Mouse (Mus musculus): Measurements from ENCODE around the gene Speer4b. TPM values are rescaled to one million over a fixed set of nuclear protein-coding genes. Genes with fewer than 3 reads are reported as not detected.
"Not testable (repeated sequence)": the region's sequence is repeated elsewhere in the genome, so short reads cannot be mapped to it uniquely, and the experiment has no call there.

The Speer4b gene
- polyA plus RNA-seq (2012; rRNA removed), result 0.04 and 0.06 TPM in 2 replicates

DNA sequence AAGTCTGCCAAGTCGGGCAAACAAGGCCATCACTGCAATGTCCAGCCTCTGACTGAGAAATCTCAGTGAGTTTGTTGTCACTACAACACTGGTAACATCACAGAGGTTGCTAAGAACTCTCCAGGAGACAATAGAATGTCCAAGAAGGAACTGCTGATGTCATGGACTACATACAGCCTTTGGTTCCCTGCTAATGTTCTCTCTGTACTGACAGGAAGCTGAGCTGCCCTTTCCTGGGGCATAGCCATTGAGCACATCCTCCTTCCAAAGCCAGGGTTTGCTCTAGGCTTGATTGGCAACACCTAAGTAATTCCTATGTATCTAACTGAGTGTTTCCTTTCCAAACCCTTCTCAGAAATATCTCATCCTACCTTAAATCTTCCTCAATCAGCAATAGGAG, at the start of gene Speer4b:
Gene Speer4b, minus strand, starts transcription at position 101 of the 400 bp plus-strand sequence.
- H3K27ac ChIP-seq (ENCODE audit: insufficient read depth, low read length); H3K4me1 ChIP-seq (ENCODE audit: control insufficient read depth, insufficient read depth, low read length); H3K4me3 ChIP-seq (ENCODE audit: insufficient read depth, low read length): not testable (repeated sequence)

GRCm38 (mm10) chr5:27549291-27549690, 48.1 kb upstream of the Speer4b start:
- Histone ChIP-seq H3K27ac (ENCODE audit: insufficient read depth, low read length) (no peak overlapping the region), H3K4me3 (ENCODE audit: insufficient read depth, low read length) (no peak overlapping the region)
- TF ChIP-seq CTCF (IDR thresholded peaks at IDR 0.05; ENCODE audit: extremely low read depth, insufficient read depth, low read length) (no peak), POLR2A (IDR thresholded peaks at IDR 0.05; ENCODE audit: extremely low read depth, insufficient read depth, low read length) (no peak)

DNA sequence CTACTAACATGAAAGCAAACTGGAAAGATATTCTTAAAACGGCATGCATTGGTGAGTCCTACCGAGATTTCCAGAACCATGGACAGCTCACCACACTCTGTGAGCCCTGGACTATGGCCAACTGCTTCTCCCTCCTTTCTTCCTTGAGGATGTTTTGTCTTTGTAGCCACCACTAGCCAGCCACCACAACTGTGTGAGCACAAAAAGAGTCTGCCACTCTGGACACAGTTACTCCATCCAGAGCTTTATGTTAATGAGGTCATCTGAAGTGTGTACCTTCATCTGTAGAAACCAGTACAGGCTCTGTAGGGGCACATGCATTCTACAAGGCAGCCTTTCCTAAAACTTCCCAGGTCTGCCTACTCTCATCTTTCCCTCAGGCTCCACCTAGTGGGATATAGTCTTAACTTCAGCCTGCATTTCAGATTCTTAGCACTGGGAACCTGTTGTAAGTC, 43.6 kb upstream of the Speer4b start:
- no peak for TF ChIP-seq POLR2A (IDR thresholded peaks at IDR 0.05; ENCODE audit: extremely low read depth, insufficient read depth, low read length)
- TF ChIP-seq CTCF (IDR thresholded peaks at IDR 0.05; ENCODE audit: extremely low read depth, insufficient read depth, low read length), result peak; percentile 65
- Histone ChIP-seq H3K27ac (ENCODE audit: insufficient read depth, low read length) (no peak overlapping the region), H3K4me1 (ENCODE audit: control insufficient read depth, insufficient read depth, low read length) (no peaks in the 10 kb centered on the region), H3K4me3 (ENCODE audit: insufficient read depth, low read length) (no peak overlapping the region)

More at GRCm38 (mm10) chr5:27549291-27549690, 48.1 kb upstream of the Speer4b start:
- no peaks in the 10 kb centered on the region for H3K4me1 ChIP-seq (ENCODE audit: control insufficient read depth, insufficient read depth, low read length)

DNA sequence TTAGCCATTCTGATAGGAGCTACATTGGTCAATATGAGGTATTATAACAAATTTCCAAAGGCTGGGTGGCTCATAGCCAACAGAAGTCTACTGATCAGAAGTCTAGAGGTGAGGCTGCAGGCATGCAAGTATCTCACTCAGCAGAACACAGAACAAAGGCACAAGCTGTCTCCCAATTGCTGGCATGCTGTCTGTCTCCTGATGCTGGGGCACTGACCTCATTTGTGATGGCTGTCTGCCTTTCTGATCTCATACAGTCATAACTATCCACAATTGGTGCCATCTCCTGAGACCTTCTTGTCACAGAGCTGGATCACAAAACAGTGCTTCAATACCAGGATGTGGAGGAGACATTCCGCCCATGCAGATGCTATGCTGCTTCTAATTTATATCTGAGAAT, 25.7 kb upstream of the Speer4b start:
- Histone ChIP-seq H3K4me3 (ENCODE audit: insufficient read depth, low read length) (no peak overlapping the region), H3K27ac (ENCODE audit: insufficient read depth, low read length) (no peak overlapping the region), H3K4me1 (ENCODE audit: control insufficient read depth, insufficient read depth, low read length) (no peaks in the 10 kb centered on the region)
- no peak for TF ChIP-seq POLR2A (IDR thresholded peaks at IDR 0.05; ENCODE audit: extremely low read depth, insufficient read depth, low read length)
- TF ChIP-seq CTCF (IDR thresholded peaks at IDR 0.05; ENCODE audit: extremely low read depth, insufficient read depth, low read length), result no peak

GRCm38 (mm10) chr5:27518716-27519115, 17.5 kb upstream of the Speer4b start:
- Histone ChIP-seq H3K27ac (ENCODE audit: insufficient read depth, low read length) (no peak overlapping the region), H3K4me1 (ENCODE audit: control insufficient read depth, insufficient read depth, low read length) (no peaks in the 10 kb centered on the region)

GRCm38 (mm10) chr5:27490942-27491341, 10.3 kb downstream of the Speer4b start:
- TF ChIP-seq CTCF (IDR thresholded peaks at IDR 0.05; ENCODE audit: extremely low read depth, insufficient read depth, low read length), result no peak
- TF ChIP-seq POLR2A (IDR thresholded peaks at IDR 0.05; ENCODE audit: extremely low read depth, insufficient read depth, low read length), result no peak
- Histone ChIP-seq H3K4me1 (ENCODE audit: control insufficient read depth, insufficient read depth, low read length) (peaks cover 3% of the 10 kb centered on the region), H3K27ac (ENCODE audit: insufficient read depth, low read length) (no peak overlapping the region), H3K4me3 (ENCODE audit: insufficient read depth, low read length) (no peak overlapping the region)

More at GRCm38 (mm10) chr5:27518716-27519115, 17.5 kb upstream of the Speer4b start:
- no peak overlapping the region for H3K4me3 ChIP-seq (ENCODE audit: insufficient read depth, low read length)
- TF ChIP-seq CTCF (IDR thresholded peaks at IDR 0.05; ENCODE audit: extremely low read depth, insufficient read depth, low read length) (no peak), POLR2A (IDR thresholded peaks at IDR 0.05; ENCODE audit: extremely low read depth, insufficient read depth, low read length) (no peak)

DNA sequence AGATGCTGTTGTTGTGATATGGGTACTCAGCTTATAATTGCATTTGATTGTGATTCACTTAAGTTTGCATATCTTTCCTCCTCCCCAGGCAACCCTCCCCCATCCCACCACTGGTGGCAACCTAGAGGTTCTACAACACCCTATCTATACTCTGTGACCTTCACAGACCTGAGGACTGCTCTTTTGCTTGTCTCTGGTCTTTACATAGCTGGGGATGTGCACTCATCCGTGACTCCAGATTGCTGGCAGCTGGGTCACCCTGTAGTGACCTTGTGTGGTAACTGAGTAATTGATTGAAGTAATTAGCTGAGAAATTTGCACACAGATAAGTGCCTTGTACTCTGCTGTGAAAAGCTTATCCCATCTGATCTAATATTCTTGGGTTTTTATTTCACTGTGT, 15.1 kb downstream of the Speer4b start:
- TF ChIP-seq POLR2A (IDR thresholded peaks at IDR 0.05; ENCODE audit: extremely low read depth, insufficient read depth, low read length), result no peak
- no peak for TF ChIP-seq CTCF (IDR thresholded peaks at IDR 0.05; ENCODE audit: extremely low read depth, insufficient read depth, low read length)
- H3K4me1 ChIP-seq (ENCODE audit: control insufficient read depth, insufficient read depth, low read length), result peaks cover 3% of the 10 kb centered on the region
- no peak overlapping the region for H3K4me3 ChIP-seq (ENCODE audit: insufficient read depth, low read length)
- H3K27ac ChIP-seq (ENCODE audit: insufficient read depth, low read length), result no peak overlapping the region

- TF ChIP-seq POLR2A (IDR thresholded peaks at IDR 0.05; ENCODE audit: extremely low read depth, insufficient read depth, low read length) (no peak), CTCF (IDR thresholded peaks at IDR 0.05; ENCODE audit: extremely low read depth, insufficient read depth, low read length) (no peak)
- no peak overlapping the region for H3K4me3 ChIP-seq (ENCODE audit: insufficient read depth, low read length)
- no peak overlapping the region for H3K27ac ChIP-seq (ENCODE audit: insufficient read depth, low read length)
- no peaks in the 10 kb centered on the region for H3K4me1 ChIP-seq (ENCODE audit: control insufficient read depth, insufficient read depth, low read length)
Observed at GRCm38 (mm10) chr5:27481706-27482105, 19.5 kb downstream of the Speer4b start.

GRCm38 (mm10) chr5:27474964-27475465, 26.2 kb downstream of the Speer4b start:
- no peak overlapping the region for H3K4me3 ChIP-seq (ENCODE audit: insufficient read depth, low read length)
- H3K27ac ChIP-seq (ENCODE audit: insufficient read depth, low read length), result no peak overlapping the region
- TF ChIP-seq POLR2A (IDR thresholded peaks at IDR 0.05; ENCODE audit: extremely low read depth, insufficient read depth, low read length), result no peak
- TF ChIP-seq CTCF (IDR thresholded peaks at IDR 0.05; ENCODE audit: extremely low read depth, insufficient read depth, low read length), result no peak
- peaks cover 5% of the 10 kb centered on the region for H3K4me1 ChIP-seq (ENCODE audit: control insufficient read depth, insufficient read depth, low read length)

DNA sequence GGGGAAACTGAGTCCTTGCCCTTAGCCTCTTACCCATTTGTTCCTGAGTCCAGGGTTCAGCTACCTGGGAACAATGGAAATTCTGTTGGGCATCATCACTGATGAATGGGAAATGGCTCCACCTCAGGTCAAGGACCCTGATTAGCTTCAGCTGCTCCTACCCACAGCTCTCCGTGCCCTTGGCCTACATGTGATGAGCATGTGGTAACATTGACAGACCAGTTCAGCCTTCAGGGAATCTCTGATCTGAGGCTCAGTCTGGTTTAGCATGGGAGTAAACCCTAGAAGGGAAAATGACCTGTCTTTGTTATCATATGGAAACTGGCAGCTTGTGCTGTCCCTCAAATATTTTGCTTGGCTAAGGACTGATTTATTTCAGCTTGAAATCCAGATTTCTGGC, 43.6 kb downstream of the Speer4b start:
- peaks cover 3% of the 10 kb centered on the region for H3K4me1 ChIP-seq (ENCODE audit: control insufficient read depth, insufficient read depth, low read length)
- no peak overlapping the region for H3K27ac ChIP-seq (ENCODE audit: insufficient read depth, low read length)
- no peak for TF ChIP-seq CTCF (IDR thresholded peaks at IDR 0.05; ENCODE audit: extremely low read depth, insufficient read depth, low read length)
- no peak for TF ChIP-seq POLR2A (IDR thresholded peaks at IDR 0.05; ENCODE audit: extremely low read depth, insufficient read depth, low read length)
- no peak overlapping the region for H3K4me3 ChIP-seq (ENCODE audit: insufficient read depth, low read length)

All from cortical plate, adult 2 months (tissue).